Mouse (Mus musculus): ENCODE data around the gene Il25. TPM values are rescaled to one million over a fixed set of nuclear protein-coding genes. Genes with fewer than 3 reads are reported as not detected.
"Not testable (repeated sequence)": the region's sequence is repeated elsewhere in the genome, so short reads cannot be mapped to it uniquely, and the experiment has no call there.

The Il25 gene
- total RNA-seq, 2 experiments from 2014 or later = not detected

DNA sequence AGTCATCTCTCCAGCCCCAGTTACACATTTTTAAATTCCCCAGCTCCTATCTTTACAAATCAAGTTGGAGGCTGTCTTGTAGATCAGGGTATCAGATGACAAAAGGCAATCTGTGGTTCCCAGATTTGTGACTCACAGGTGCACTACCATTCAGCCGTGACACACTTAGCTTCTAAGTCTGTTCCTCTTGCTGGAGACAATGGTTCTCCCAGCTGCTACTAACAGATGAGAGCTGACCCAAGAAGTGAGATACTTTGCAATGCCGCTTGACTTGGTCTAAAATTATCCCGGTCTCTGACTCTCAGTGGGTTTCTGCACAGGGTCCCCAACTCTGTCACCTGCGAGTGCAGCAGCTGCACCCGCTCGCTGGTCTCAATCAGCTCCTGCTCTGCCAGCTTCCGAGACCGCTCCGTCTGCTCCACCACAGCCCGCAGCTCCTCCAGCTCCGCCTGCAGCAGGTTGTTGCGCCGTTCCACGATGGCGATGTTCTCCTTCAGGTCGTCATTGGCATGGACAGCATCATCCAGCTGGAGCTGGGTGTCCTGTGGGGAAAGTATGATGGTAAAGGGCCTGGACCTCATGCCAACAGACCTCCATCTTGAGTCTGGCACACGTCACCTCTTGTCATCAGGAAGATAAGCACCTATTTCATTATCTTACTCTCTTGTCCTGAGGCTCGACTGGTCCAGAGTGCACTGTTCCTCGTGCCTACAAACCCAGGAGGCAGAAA lies 13.6 kb downstream of the Il25 start:
- intact Hi-C loops (cut with DNase I) = no loop called here
- DNase-seq (ENCODE audit: low spot score in 2 of 2) = no peak

DNA sequence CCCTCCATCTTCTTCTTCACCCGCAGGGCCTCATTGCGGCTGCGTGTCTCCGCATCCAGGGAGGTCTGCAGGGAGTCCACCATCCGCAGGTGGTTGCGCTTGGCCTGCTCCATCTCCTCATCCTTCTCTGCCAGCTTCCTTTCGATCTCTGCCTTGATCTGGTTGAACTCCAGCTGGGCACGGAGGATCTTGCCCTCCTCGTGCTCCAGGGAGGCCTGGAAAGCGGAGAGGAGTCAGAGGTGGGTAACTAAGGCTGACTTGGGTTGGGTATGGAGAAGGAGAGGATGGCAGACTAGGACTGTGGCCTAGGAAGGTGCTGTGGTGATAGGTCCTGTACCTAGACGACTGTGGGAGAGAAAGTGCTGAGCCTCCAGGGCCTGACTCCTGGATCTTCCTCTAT lies 14.5 kb downstream of the Il25 start:
- intact Hi-C loops (cut with DNase I); DNase-seq (ENCODE audit: low spot score in 2 of 2): not testable (repeated sequence)

GRCm38 (mm10) chr14:54948781-54949180 lies 16.3 kb downstream of the Il25 start:
- intact Hi-C loops (cut with DNase I) = loop anchor here (1.0 kb wide), 1 partner anchor 26 kb away; no protein-coding TSS in a partner anchor
- no peak for DNase-seq (ENCODE audit: low spot score in 2 of 2)

DNA sequence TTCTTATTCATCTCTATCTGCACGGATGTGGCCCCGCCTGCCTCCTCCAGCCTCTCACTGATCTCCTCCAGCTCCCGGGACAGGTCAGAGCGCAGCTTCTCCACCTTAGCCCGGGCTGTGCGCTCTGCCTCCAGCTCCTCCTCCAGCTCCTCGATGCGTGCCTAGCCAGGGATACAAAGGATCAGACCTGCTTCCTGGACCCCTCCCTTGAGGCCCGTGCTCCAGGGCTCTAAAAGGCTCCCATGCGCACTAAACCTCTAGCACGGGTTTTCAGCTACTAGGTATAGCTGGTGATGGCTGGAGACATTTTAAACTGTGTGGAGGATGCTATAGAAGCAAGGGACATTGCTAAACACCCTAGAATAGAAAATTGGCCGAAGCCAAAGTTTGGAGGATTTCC lies 18.0 kb downstream of the Il25 start:
- DNase-seq (ENCODE audit: low spot score in 2 of 2) = no peak
- intact Hi-C loops (cut with DNase I) = no loop called here

- no peak for DNase-seq (ENCODE audit: low spot score in 2 of 2)
- intact Hi-C loops (cut with DNase I) = no loop called here
Observed at GRCm38 (mm10) chr14:54951587-54951986, 19.1 kb downstream of the Il25 start.

DNA sequence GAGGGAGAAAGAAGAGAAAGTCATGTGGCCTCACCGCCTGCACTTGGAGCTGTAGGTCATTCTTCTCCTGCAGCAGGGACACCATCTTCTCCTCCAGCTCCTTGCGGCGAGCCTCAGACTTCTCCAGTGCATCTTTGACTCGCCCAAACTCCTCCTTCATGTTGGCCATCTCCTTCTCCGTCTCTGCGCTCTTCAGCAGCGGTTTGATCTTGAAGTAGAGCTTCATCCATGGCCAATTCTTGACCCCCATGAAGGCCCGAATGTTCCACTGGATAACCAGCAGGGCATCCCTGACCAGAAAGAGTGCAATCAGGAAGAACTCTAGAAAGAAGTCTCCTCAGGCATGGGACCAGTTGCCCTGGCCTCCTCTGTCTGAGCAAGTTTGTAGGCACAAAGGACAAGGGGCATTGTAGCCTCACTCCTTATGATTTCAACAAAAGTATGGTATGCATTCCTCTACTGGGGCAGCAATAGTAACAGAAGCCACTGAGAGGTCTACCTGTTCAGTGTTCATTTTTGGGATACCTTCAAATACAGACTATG lies 21.2 kb downstream of the Il25 start:
- intact Hi-C loops (cut with DNase I) = no loop called here
- no peak for DNase-seq (ENCODE audit: low spot score in 2 of 2)

DNA sequence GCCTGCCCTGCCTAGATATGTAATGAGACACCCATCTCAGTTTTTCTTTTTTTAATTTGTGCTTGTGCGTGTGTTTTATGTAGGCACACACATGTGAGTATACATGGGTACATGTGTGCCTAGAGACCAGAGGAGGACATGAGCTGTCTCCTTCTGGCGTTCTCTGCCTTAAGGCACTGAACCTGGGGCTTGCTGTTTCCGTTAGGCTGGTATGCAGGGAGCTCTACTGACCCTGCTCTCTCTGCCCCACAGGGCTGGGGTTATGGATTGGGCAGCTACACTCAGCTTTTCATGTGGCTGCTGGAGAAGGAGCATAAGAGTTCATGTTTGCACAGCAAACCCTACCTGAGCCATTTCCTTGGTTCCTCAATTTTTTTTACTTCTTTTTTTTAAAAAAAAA lies 22.0 kb downstream of the Il25 start:
- intact Hi-C loops (cut with DNase I) = no loop called here
- DNase-seq (ENCODE audit: low spot score in 2 of 2) = no peak

DNA sequence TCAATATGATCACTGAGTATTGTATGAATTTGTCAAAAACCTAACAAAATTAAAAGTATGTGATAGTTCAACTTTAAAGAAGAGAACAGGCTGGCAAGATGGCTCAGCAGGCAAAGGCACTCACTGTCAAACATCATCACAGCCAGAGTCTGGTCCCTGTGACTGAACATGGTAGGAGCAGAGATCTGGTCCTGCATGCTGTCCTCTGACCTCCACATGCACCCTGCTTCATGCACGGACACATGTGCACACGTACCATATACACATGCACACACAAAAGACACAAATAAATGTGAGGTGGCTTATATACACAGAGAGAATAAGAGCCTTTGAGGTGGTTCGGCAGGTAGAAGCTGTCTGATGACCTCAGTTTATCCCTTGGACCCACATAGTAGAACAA lies 23.0 kb downstream of the Il25 start:
- intact Hi-C loops (cut with DNase I) = no loop called here
- no peak for DNase-seq (ENCODE audit: low spot score in 2 of 2)

DNA sequence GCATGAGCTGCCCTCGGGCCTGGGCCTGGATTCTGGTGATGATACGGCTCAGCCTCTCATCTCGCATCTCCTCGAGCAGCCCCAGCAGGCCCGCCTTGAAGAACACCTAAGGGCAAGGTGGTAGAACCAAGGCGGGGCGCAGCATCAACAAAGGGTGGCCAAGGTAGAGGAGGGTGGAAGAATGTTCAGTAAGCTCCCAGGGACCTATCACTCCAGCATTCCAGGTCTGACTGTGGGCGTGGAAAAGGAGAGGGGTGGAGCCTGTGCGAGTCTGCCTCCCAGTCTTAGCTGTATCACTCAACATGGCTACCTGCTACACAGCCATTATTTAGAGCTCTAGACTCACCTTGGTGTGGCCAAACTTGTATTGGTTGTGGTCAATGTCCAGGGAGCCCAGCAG lies 24.0 kb downstream of the Il25 start:
- intact Hi-C loops (cut with DNase I) = no loop called here
- DNase-seq (ENCODE audit: low spot score in 2 of 2) = no peak

DNA sequence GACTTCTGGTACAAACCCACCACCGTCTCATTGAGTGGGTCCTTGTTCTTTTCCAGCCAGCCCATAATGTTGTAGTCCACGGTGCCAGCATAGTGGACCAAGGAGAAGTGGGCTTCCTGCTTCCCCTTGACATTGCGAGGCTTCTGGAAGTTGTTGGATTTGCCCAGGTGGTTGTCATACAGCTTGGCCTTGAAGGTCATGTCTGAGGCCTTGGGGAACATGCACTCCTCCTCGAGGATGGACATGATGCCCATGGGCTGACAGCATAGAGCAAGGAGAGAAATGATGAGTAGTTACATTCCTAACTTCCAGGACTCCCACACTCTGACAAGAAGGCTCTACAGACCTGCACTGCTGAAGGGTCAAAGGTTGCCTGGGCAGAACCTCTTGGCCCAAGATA lies 26.0 kb downstream of the Il25 start:
- intact Hi-C loops (cut with DNase I) = no loop called here
- no peak for DNase-seq (ENCODE audit: low spot score in 2 of 2)

DNA sequence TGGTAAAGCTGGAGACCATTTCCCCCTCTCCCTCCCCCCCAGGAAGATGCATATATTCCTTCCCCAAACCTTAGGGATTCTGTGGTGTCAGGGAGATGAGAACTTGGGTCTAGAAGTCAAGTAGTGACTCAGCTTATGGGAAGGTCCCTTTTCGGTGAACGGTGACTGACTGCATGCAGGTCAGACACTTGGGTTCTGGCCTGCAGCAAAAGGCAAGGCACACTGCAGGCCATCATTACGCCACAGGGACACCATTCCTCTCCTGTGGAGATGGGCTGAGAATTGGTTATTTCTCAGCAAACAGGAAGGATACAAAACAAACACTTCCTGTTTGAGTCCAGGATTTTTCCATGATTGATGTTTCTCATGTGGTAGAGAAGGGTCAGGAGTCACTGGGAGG lies 26.7 kb downstream of the Il25 start:
- no peak for DNase-seq (ENCODE audit: low spot score in 2 of 2)
- intact Hi-C loops (cut with DNase I) = no loop called here

GRCm38 (mm10) chr14:54959853-54960613 lies 27.5 kb downstream of the Il25 start:
- intact Hi-C loops (cut with DNase I); DNase-seq (ENCODE audit: low spot score in 2 of 2): not testable (repeated sequence)

GRCm38 (mm10) chr14:54960769-54961168 lies 28.3 kb downstream of the Il25 start:
- peak; percentile 27 to 57 for DNase-seq (ENCODE audit: low spot score in 2 of 2)
- intact Hi-C loops (cut with DNase I) = no loop called here

GRCm38 (mm10) chr14:54961487-54961886 lies 29.0 kb downstream of the Il25 start:
- intact Hi-C loops (cut with DNase I) = no loop called here
- DNase-seq (ENCODE audit: low spot score in 2 of 2) = no peak

GRCm38 (mm10) chr14:54962714-54963113 lies 30.2 kb downstream of the Il25 start:
- intact Hi-C loops (cut with DNase I) = no loop called here
- no peak for DNase-seq (ENCODE audit: low spot score in 2 of 2)

GRCm38 (mm10) chr14:54963727-54964126 lies 31.2 kb downstream of the Il25 start:
- intact Hi-C loops (cut with DNase I) = no loop called here
- no peak for DNase-seq (ENCODE audit: low spot score in 2 of 2)

- intact Hi-C loops (cut with DNase I) = no loop called here
Observed at GRCm38 (mm10) chr14:54965044-54965443, 32.5 kb downstream of the Il25 start.

DNA sequence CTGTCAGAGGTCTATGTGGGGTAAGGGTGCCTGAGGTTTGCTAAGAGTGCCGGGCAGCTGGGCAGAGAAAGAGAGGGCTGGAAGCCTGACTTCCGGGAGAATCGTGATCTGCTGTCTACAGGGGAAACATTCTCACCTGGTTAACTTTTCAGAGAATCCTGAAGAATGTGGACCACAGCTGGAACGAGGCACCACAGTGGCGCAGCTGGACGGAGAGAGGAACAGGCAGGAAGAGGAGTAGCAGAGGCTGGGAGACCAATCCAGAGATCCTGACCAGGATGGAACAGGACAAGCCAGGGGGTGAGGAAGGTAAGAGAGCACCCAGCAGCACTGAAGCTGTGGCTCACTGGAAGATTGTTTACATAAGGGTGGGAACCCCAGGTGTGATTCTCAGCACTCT lies 33.1 kb downstream of the Il25 start:
- intact Hi-C loops (cut with DNase I) = no loop called here

More at GRCm38 (mm10) chr14:54965044-54965443, 32.5 kb downstream of the Il25 start:
- DNase-seq (ENCODE audit: low spot score in 2 of 2) = no peak

GRCm38 (mm10) chr14:54966320-54966977 lies 34.0 kb downstream of the Il25 start, which contains the start of gene Myh6:
Gene Myh6, minus strand, starts transcription at chr14:54966927.
- no peak for DNase-seq (ENCODE audit: low spot score in 2 of 2)
- intact Hi-C loops (cut with DNase I) = no loop called here

More for the DNA sequence above, 33.1 kb downstream of the Il25 start:
- no peak for DNase-seq (ENCODE audit: low spot score in 2 of 2)

DNA sequence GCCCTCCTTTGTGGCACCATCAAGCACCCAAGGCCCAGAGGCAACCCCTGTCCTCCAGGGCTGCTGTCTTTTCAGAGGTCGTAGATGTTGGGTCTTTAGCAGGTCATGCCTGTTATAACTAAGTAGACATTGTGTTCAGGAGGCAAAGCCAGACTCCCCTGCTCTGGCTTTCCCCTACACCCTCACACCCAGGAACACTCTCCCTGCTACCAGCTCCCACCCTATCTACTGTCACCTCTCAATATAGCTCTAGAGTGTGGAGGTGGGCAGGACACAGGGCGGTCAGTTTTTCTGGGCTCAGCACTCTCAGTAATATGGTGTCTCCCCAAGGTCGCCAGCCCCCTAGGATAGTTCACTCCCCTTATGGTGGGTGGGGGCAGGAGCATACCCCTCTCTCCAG lies 35.4 kb downstream of the Il25 start:
- intact Hi-C loops (cut with DNase I) = no loop called here
- DNase-seq (ENCODE audit: low spot score in 2 of 2) = no peak
